Mouse (Mus musculus): ENCODE data around the gene Ptchd3. TPM values are rescaled to one million over a fixed set of nuclear protein-coding genes. Genes with fewer than 3 reads are reported as not detected.

The Ptchd3 gene
- polyA plus RNA-seq, 1 experiment from 2014 or later: not detected

DNA sequence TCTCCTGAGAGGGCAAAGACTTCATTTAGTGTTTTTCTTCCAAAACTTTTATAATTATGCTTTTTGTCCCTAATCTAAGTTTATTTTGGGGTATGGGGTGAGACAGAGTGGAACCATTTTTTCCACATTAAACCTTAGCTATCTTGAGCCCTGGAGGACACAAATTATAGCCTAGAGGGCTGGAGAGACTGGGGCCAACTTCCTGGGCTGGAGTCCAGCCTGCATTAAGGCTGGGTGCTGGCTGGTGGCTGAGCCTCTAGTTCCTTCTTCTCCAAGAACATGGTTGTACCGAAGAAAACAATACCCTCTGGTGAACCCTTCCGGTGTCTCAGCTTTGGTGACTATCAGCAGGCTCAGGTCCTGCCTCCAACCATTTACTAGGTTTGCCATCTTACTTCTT, 27.3 kb upstream of the Ptchd3 start:
- WGBS: 96% methylated on average over 2 of the region's 2 CpGs
- H3K4me3 ChIP-seq: no peak overlapping the region
- H3K36me3 ChIP-seq (ENCODE audit: poor library complexity, severe bottlenecking): no peaks in the 10 kb centered on the region
- no peaks in the 10 kb centered on the region for H3K9me3 ChIP-seq (replicated peaks)
- H3K9ac ChIP-seq: no peak overlapping the region
- H3K4me2 ChIP-seq: no peak overlapping the region
- H3K27me3 ChIP-seq: no peaks in the 10 kb centered on the region
- H3K4me1 ChIP-seq: no peaks in the 10 kb centered on the region
- no peak for ATAC-seq
- no peak overlapping the region for H3K27ac ChIP-seq

DNA sequence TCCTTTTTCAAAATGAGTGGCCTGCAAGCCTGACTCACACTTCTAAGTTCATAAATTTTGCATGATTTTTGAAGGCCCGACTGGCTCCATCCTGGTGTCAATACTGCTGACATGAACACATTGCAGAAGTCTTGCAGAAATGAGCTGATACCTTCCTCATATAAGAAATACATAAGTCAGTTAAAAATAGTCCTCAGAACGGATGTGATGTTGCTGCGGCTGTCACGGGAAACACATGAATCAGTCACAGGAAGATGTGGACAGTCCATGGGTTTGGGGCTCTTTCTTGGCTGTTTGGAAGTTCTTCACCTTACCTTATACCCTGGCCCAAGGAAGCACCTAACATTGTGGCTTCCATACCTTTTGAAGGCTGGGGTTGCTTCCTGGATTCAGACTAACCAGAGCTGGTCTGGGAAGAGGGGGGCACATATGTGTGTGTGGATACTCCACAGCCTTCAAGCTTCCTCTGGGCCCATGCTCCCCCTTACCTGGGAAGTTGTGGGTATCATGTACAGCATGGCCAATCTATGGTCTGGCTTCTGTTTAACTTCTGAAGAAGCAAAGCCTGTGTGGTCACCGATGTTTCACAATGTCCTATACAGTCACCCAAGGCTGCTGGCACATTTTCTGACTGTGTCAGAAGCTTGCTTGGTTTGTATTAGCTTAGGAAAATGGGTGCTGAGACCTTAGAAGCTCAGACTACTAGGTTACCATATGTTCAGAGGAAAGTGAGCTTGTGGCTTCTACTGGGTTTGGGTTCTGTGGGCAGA, 25.6 kb upstream of the Ptchd3 start:
- WGBS: 92% methylated on average over 5 of the region's 5 CpGs
- Histone ChIP-seq H3K36me3 (ENCODE audit: poor library complexity, severe bottlenecking) (no peaks in the 10 kb centered on the region), H3K4me1 (no peaks in the 10 kb centered on the region; the same call in 1 of the 2 replicates), H3K27ac (no peak overlapping the region), H3K9ac (no peak overlapping the region), H3K4me2 (no peak overlapping the region), H3K9me3 (replicated peaks) (no peaks in the 10 kb centered on the region), H3K4me3 (no peak overlapping the region), H3K27me3 (no peaks in the 10 kb centered on the region)
- no peak for ATAC-seq

DNA sequence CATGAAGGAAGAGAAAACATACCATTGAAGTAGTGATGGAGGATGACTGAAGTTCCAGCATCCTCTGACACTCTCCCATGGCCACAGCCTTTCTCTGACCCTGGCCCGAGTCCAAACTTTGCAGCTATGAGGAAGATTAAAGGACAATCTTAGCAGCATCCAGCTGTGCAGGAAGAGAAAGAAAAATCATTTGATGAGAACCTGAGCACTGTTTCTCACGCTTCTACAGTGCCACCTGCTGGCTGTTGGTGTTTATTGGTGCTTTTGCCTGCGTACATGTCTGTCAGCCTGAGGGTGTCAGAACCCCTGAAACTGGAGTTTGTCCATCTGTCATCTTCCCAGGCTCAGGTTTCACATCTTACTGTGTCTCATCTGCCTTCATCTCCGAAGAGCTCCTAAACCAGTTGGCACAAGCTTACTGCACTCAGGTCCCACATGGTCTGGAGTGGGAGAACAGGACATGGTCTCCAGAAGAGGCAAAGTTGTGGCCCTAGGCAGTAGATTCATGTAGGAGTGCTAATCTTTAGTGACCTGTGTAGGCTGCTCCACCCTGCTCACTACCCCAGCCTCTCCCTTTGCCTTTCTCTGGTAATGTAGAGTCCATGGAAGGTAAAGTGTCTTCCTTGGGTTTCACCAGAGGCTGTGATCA, 21.7 kb upstream of the Ptchd3 start:
- Histone ChIP-seq H3K9ac (no peak overlapping the region), H3K27ac (no peak overlapping the region), H3K4me2 (no peak overlapping the region), H3K4me3 (no peak overlapping the region), H3K4me1 (no peaks in the 10 kb centered on the region; the same call in 1 of the 2 replicates), H3K36me3 (ENCODE audit: poor library complexity, severe bottlenecking) (no peaks in the 10 kb centered on the region), H3K9me3 (replicated peaks) (no peaks in the 10 kb centered on the region), H3K27me3 (no peaks in the 10 kb centered on the region)
- 7% methylated on average over 4 of the region's 4 CpGs for WGBS
- 0 out of 2 replicates have a peak, but pooled peaks have one; percentile 27 for ATAC-seq

DNA sequence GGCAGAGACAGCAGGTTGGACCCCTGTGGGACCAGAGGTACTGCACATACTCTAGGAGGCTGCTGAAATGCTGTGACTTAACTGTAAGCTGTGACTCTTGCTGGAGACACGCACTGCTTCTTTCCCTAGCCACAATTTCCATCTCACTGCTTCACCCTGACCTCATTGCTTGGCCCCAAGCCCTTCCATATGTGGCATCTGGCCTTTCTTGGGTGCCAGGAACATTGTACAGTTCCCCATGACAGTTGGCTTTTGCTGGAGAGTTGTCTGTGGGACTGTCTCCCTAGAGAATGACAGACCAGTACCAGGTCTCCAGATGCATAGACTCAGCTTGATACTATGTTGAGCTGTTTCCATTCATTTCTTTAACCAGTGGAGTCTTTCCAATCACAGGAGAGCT, 21.2 kb upstream of the Ptchd3 start:
- Histone ChIP-seq H3K4me1 (no peaks in the 10 kb centered on the region; the same call in 1 of the 2 replicates), H3K27me3 (no peaks in the 10 kb centered on the region), H3K4me3 (no peak overlapping the region), H3K9ac (no peak overlapping the region), H3K27ac (no peak overlapping the region), H3K9me3 (replicated peaks) (no peaks in the 10 kb centered on the region), H3K36me3 (ENCODE audit: poor library complexity, severe bottlenecking) (no peaks in the 10 kb centered on the region), H3K4me2 (no peak overlapping the region)
- no peak for ATAC-seq
- WGBS: 38% methylated on average over 1 of the region's 1 CpGs

DNA sequence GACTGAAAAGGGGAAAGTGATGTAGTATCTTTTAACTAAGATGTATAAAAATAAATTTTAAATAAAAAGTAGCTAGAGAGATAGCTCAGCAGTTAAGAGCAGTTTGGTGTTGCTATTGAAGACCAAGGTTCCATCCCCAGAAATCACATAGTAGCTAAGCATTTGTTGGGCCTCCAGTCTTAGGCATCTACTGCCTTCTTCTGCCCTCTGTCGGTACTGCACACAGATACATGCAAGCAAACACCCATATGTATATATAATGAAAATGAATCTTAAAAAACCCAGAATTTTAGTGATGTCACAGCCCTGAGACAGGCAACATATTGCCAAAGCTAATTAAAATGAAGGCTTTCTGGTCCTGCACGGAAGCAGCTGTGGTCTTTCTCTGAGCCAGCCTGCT, 15.9 kb downstream of the Ptchd3 start:
- no peak overlapping the region for H3K4me3 ChIP-seq
- 56% methylated on average over 2 of the region's 2 CpGs for WGBS
- no peaks in the 10 kb centered on the region for H3K9me3 ChIP-seq (replicated peaks)
- no peak for ATAC-seq
- no peaks in the 10 kb centered on the region for H3K4me1 ChIP-seq
- H3K27me3 ChIP-seq: no peaks in the 10 kb centered on the region
- no peak overlapping the region for H3K27ac ChIP-seq
- H3K4me2 ChIP-seq: no peak overlapping the region
- H3K36me3 ChIP-seq (ENCODE audit: poor library complexity, severe bottlenecking): no peaks in the 10 kb centered on the region
- no peak overlapping the region for H3K9ac ChIP-seq

DNA sequence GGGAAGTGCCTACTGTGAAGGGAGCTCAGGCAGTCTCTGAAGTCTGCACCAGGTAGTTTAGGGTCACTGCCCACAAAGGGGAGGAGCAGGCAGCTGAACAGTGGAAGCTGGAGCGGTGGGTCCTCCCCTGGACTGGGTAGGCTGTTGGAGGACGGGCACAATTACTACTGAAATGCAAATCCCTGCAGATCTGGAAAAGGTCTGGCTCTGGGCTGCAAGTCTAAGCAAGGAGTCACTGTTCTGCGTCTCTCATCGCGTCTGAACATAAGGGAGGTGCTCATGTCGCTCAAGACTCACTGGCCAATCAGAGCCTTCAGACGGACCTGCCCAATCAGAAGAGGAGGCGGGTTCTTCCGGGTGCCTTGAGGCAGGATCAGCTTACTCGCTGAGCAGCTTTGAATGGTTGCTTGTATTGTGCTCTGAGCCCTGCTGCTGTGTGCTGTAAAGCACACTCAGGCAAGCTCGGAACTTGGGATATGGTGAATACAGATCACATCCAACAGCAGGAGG, 17.8 kb downstream of the Ptchd3 start:
- Histone ChIP-seq H3K4me1 (no peaks in the 10 kb centered on the region), H3K9ac (peak overlapping the region; percentile 65), H3K36me3 (ENCODE audit: poor library complexity, severe bottlenecking) (no peaks in the 10 kb centered on the region), H3K9me3 (replicated peaks) (no peaks in the 10 kb centered on the region), H3K27me3 (no peaks in the 10 kb centered on the region), H3K4me2 (peak overlapping the region; percentile 55), H3K4me3 (peak overlapping the region; percentile 47), H3K27ac (peak overlapping the region; percentile 70)
- peak; percentile 100 for ATAC-seq
- WGBS: under 1% methylated on average over 11 of the region's 11 CpGs

Other genes with a start within 250 kb of the Ptchd3 start
- gene B3gntl1, start 157.1 kb upstream of the Ptchd3 start, polyA plus RNA-seq (2015; fragmentation: Nextera tagmentation; extraction: Ambion mirVana): 5.8 and 7.0 TPM in 2 replicates
- 1.9 and 2.3 TPM in 2 replicates for gene Metrnl, start 128.7 kb upstream of the Ptchd3 start, polyA plus RNA-seq (2015; fragmentation: Nextera tagmentation; extraction: Ambion mirVana)